Mouse (Mus musculus): ENCODE data around the gene Klk1.
"Not testable (repeated sequence)": the region's sequence is repeated elsewhere in the genome, so short reads cannot be mapped to it uniquely, and the experiment has no call there.

Gene Klk1

DNA sequence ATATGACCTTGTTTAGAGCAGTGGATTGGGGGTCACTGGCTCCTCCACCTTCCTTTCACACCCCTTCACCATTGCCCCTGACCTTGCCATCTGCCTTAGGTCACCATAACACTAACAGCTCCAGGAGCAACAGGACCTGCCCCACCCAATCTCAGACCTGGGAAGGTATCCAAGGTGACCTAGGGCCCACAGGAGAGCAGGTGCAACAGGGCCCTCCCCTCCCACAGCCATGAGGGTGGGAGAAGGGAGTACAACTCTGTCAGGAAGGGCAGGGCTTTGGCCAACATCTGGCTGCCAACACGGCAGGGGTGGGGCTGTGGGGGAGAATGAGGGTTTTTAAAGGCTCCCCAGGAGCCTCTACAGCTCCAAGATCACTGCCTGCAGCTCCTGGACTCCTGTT, at the start of gene Klk1:
Klk1 (plus strand) TSS at position 285 of the 400 bp plus-strand sequence.
- no peak for DNase-seq

DNA sequence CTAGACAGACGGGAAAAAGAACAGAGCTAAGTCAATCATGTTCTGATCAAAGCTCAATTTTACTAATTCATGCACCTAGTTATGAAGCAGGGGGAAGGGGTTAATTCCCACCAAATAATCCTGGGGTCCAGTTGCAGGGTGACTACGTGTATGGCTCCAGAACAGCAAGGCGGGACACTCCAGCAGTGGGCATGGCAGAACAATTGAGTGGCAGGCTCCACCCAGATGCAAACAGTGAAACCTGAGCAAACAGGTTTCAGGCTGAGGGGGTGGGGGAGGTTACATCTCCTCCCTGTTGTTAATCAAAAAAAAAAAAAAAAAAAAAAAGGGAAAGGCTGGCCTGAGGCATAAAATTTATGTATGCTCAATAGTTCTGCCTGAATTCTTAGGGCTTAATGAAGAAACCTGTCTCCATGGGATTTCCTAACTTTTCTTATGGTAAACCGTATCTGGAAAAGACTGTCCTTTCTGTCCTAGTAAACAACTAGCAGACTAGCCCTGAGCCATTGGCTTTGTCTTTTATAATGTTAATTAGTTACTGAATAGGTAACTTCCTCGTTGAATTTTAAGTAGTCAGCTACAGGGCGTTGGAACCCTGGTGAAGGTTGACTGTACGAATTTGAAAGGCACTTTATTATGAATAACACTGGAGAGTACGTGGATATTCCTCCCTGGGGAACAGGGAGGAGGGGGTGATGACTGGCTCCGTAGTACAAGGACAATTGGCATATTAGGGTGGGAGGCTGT, 45.7 kb upstream of the Klk1 start:
- no peak for DNase-seq

DNA sequence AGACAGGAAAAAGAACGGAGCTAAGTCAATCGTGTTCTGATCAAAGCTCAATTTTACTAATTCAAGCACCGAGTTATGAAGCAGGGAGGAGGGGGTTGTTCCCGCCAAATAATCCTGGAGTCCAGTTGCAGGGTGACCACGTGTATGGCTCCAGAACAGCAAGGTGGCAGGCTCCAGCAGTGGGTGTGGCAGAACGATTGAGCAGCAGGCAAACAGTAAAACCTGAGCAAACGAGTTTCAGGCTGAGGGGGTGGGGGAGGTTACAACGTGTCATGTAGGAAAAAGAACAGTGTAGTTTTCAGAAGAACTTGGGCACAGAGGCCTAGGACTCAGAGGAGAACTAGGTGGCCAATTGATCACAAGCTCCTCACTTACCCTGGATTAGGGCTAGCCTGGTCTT, 38.6 kb upstream of the Klk1 start:
- not testable (repeated sequence) for DNase-seq

DNA sequence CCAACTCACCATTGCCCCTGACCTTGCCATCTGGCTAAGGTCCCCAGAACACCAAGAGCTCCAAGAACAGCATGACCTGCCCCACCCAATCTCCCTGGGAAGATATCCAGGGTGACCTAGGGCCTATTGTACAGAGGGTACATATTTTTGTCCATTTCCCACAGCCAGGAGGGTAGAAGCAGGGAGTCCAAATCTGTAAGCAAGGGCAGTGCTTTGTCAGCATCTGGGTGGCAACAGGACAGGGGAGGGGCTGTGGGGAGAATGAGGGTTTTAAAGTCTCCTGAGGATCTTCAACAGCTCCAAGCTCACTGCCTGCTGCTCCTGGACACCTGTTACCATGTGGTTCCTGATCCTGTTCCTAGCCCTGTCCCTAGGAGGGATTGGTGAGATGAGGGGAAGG, 37.2 kb upstream of the Klk1 start, which contains the start of gene Klk1b24:
Klk1b24 (plus strand) TSS at position 301 of the 400 bp plus-strand sequence.
- not testable (repeated sequence) for DNase-seq

DNA sequence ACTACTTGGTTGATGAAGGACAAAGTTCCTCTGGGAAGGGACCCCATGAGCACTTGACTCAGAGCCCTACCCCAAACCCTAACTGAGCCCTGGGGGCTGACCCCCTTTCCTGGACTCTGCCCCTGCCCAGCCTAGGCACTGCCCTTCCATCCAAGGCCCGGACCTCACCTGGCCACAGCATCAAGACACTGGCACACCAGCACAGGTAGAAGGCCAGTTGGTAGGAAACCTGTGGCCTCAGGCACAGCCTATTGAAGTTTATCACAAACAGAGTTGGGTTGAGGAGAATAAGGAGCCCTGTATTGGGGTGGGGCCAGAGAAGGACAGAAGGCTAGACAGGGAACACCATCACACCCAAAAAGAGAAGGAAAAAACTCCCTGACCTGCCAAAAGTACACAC, 31.7 kb upstream of the Klk1 start:
- not testable (repeated sequence) for DNase-seq

DNA sequence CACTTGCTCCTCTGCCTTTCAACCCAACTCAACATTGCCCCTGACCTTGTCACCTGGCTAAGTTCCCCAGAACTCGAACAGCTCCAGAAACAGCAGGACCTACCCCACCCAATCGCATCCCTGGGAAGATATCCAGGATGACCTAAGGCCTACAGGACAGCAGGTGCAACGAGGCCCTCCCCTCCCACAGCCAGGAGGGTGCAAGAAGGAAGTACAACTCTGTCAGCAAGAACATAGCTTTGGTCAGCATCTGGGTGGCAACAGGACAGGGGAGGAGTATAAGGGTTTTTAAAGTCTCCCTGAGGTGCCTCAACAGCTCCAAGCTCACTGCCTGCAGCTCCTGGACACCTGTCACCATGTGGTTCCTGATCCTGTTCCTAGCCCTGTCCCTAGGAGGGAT, 27.3 kb upstream of the Klk1 start, which contains the start of gene Klk1b3:
Klk1b3 (plus strand) TSS at position 301 of the 400 bp plus-strand sequence.
- no peak for DNase-seq

DNA sequence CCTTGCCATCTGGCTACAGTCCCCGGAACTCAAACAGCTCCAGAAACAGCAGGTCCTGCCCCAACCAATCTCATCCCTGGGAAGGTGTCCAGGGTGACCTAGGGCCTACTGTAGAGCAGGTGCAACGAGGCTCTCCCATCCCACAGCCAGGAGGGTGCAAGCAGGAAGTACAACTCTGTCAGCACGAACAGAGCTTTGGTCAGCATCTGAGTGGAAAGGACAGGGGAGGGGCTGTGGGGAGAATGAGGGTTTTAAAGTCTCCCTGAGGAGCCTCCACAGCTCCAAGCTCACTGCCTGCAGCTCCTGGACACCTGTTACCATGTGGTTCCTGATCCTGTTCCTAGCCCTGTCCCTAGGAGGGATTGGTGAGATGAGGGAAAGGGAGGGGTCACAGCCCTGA, 18.0 kb upstream of the Klk1 start, which contains the start of gene Klk1b4:
Klk1b4 (plus strand) TSS at position 301 of the 400 bp plus-strand sequence.
- not testable (repeated sequence) for DNase-seq

DNA sequence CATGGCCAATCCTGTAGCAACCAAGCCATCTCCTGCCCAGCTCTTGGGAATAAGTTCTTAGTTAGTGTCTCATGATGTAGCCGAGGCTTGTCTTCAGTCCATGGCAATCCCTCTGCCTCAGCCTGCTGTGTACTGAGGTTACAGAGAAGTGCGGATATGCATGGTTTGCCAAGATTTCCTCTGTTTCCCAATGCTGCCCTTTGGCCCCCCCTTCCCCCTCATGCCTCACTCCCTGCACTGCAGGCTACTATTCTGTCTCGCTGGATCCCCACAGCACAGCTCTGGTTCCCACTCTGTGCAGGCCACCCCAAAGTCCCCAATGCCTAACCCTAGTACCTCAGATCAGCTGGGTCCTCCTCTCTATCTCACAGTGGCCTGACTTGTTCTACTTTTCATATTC, 16.9 kb upstream of the Klk1 start:
- DNase-seq: no peak

DNA sequence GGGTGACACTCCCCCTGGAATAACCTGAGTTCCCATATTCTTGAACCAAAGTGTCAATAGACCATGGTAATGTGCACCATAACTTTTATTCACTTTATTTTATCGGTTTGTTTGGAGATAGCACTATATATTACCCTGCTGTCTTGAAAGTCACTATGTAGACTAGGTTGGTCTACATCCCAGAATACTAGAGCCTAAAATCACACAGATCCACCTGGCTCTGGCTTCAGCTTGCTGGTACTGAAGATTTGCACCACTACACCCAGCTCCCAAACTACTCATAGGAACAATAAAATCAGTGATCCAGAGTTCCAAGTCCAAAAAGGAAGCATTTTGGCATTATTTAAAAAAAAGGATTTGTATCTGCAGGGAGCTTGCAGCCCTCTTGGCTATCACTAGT, 9.5 kb upstream of the Klk1 start, which contains the start of gene Klk1b5:
Klk1b5 (plus strand) TSS at position 301 of the 400 bp plus-strand sequence.
- no peak for DNase-seq

DNA sequence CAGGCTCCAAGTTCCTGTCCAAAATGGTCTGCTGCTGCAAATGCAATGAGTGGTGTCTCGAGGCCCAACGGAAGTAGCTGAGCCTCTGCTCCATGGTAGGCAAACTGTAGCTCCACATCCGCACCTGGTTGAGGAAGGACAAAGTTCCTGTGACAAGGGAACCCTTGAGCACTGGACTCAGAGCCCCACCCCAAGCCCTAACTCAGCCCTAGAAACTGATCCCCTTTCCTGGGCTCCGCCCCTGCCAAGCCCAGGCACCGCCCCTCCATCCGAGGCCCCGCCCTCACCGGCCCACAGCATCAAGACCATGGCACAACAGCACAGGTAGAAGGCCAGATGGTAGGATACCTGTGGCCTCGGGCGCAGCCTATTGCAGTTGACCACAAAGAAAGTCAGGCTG, 3.6 kb upstream of the Klk1 start:
- DNase-seq: not testable (repeated sequence)

DNA sequence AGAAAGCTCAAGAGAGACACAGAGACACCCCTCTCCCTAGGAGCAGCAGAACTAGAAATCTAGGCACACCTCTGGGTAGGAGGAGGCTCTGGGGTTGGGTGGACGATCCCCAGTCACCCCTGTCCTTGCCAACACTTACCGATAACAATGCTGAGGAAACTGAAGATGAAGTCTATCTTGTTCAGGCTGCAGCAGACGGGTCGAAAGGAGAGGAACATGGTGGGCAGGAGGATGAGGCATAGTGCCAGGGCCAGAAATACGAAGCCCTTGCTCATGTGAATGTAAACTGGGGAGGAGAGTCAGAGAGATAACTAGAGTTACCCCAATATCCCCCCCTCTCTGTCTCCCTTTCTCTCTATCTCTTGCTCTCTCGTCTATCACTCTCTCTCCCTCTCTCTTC, 2.8 kb upstream of the Klk1 start:
- not testable (repeated sequence) for DNase-seq

DNA sequence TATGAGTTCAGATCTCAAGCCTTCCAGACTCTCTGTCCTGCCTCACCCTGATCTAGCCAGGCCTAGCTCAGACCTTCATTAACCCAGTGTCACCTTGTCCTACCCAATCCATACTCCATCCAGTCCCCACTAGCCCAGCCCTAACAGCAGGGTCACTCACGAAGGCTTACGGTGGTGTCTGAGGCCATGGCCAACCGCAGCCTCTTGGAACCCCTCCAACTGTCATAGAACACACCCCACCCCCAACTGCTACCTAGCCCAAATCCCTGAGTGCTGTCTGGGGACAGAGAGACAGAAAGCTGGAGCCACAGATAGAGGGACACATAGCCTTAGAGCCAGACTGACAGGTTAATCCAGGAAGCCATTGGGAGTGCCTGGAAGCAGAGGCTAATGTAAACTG, 10.7 kb downstream of the Klk1 start, which contains the start of gene Gm36864:
Gm36864 (plus strand) TSS at position 269 of the 400 bp plus-strand sequence.
- DNase-seq: no peak

DNA sequence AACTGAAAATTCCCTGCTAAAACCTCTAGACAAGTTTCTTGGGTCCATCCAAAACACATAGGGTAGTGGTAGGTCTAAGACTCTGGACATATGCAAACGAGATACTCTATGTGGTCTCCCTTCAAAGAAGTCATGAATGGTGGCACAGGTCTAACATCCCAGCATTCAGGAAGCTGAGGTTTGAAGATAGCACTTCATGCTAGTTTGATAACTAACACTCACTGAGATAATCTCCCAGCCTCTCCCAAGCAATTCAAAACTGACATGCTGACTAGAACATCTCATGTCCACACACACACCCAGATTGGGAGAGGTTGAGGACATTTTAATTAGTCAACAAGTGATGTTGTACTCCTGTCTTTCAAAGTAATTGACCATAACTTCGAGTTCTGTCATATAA, 14.8 kb downstream of the Klk1 start:
- no peak for DNase-seq

DNA sequence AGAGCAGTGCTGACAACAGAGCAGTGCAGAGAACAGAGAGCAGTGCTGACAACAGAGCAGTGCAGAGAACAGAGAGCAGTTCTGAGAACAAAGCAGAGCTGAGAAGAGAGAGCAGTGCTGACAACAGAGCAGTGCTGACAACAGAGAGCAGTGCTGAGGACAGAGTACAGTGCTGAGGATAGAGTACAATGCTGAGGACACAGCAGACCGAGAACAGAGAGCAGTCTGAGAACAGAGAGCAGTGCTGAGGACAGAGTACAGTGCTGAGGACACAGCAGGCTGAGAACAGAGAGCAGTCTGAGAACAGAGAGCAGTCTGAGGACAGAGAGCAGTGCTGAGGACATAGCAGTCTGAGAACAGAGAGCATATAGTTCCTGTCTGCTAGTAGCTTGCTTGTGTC, 15.6 kb downstream of the Klk1 start:
- no peak for DNase-seq

DNA sequence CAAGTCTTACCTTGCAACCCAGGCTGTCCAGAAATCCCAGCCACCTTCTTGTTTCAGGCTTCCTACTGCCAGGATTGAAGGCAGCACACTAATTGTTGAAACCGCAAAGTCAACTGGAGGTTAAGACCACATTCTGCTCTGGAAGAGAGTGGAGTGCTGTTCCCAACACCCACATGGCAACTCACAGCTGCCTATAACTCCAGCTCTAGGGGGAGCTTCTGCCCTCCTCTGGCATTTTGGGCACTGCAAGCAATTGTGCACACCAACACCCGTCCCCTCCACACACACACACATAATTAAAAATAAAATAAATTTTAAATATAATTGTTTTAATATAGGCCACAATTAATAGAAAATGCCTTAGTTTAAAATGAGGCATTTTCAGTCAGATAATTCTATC, 16.0 kb downstream of the Klk1 start:
- DNase-seq: no peak

DNA sequence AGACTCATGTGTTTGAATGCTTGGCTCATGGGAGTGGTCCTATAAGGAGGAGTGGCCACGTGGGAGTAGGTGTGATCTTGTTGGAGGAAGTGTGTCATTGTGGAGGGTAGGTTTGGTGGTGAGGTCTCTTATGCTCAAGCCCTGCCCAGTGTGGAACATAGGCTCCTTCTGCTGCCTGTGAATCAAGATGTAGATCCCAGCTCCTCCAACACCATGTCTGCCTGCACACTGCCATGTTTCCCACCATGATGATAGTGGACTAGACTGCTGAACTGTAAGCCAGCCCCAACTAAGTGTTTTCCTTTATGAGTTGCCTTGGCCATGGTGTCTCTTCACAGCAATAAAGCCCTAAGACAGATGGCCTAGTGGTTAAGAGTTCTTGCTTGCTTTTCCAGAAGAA, 18.9 kb downstream of the Klk1 start:
- DNase-seq: no peak

DNA sequence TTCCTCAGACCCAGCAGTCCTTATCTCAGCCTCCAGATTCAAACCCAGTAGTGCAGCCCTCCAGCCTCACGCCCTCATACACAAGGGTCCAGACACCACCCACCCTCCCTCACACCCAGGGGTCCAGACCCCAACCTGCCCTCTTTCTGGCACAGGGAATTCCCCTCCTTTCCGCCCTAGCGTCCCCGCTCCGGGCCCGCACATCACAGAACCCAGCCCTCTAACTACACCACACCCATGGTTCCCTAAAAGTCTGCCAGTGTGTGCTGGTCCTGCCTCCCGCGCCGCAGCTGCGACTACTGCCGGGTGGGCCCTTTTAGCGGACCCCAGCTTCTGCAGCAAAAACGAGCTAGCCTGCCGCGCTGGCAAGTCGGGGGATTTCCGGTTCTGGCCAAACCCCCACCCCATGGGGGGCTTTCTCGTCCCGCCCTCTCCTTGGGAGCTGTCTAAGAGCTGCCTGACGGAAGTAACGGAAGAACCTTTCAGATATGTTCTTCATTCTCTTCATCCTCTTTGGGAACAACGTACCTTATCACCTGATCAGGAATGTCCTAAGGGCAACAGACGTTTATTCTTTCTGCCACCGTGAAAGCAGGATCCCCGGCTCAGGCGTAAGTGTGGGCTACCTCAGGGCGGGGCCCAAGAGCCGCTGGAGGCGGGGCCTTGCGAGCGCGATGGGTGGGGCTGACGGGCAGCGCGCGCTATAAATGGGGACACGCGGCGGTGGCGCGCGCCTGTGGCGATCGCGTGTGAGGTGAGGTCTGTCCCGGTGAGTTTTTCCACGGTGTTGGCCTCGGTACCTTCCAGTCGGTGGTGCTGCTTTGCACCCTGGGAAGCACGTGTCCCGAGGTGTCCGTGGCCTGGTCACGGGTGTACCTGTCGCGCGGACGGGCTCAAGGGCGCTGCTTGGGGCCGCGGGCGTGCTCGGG, 21.2 kb downstream of the Klk1 start, which contains the start of the genes 1700028J19Rik and 2410002F23Rik:
1700028J19Rik (minus strand) TSS at position 641 of the 929 bp plus-strand sequence.
2410002F23Rik (plus strand) TSS at position 668 of the 929 bp plus-strand sequence.
- DNase-seq: peak; percentile 91

DNA sequence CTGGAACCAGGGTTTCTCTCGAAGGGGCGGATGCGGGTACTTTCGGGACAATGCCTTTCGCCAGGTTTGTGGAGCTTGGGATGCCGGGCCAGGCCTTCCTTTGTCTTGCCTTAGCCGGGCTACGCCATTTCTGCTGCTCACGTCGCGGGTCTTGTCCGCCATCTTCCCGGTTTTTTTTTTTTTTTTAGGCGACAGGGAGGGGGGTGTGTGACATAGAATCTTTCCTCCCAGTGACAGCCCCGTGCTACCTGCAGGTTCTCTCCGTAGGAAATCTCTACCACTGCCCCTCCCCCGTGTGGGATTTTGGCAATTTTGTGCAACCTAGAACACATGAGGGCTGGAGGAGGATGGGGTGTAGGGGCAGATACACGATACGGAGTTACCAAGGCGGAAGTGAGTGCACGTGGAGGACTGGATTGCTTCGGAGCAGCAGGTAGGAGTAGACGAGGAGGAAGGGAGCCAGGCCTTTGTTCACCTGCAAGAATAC, 21.9 kb downstream of the Klk1 start:
- no peak for DNase-seq

DNA sequence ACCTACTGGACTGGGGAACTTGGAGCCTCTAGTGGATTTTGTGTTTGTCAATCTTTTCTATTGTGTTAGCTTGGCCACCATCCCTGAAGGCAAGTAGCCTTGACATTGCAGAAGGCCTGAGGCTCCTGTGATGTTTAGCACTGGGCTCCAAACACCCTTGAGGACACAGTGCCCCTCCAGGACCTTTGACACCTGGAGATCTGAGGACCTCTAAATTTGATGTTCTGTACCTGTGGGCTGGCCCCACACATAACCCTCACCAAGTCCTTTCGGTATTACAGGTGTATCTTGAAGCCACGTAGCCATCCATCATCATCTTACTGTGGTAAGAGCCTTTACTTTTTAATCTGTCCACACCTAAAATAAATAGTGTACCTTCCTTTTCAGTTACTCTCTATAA, 22.8 kb downstream of the Klk1 start:
- DNase-seq: no peak

DNA sequence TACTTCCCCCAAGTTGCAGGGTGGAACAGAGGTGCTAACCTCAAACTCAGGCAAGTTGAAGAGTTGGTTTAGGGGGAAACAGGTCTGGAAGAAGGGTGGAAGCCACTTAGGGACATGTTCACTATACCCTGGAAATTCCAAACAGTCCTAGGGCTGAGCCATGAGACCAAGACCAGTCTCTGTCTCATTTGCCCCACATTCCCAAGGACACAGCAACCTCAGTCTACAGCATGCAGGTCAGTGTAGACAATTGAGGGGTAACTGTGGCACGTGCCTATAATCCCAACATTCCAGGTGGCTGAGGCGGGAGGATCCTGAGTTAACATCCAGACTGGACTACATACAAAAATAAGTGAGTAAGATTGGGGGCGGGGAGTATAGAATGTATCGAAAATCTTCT, 24.1 kb downstream of the Klk1 start:
- no peak for DNase-seq

DNA sequence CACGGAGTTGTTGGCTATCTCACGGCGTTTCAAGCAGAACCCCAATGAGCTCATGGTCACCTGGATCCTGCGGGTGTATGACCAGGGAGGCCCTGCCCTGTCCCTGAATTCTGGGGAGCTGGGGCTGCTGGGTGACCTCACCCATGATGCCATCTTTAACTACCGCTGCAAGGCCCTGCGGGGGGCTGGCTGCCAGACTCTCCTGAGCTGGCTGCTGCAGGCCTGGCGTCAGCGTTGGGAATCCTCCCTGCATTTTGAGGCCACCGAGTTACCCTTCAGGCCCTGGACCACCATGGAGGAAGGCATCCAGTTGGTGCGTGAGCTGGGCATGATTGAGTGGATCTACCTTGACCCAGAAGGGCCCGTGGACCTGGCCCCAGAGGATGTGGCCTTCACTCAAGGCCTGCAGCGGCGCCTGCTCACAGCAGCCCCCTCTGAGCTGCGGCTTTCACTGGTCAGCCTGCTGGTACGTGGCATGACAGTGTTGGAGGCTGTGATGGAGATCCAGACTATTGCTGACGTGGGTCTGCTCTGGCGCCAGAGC, 25.6 kb downstream of the Klk1 start:
- not testable (repeated sequence) for DNase-seq

DNA sequence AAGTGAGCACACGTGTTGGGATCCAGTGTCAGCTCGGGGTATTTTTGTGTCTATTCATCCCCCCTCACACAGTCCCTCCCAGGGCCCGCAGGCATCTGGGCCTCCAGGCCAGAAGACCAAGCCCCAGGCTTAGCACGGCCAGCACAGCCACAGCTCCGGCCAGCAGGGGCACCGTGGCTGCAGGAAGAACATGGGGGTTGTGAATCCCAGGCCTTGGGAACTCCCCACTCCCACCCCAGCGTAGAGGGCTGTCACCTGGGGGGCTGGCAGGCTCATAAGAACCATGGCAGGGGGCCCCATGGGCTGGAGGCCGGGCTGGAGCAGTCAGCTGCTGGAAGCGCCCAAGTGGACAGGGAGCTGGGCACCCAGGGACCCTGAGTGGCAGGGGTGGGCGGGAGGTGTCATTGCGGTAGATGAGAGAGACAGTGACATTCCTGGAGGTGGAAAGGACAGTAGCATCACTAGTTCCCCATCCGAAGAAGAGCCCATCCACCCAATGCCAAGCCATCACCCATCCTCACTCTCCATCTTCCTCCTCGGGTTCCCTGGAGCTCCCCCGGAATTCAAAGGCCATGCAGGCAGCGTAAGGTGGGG, 28.0 kb downstream of the Klk1 start:
- no peak for DNase-seq

Data from cerebellum, adult 11 months (tissue).